Mouse (Mus musculus): Measurements from ENCODE around the gene Pim2.

DNA sequence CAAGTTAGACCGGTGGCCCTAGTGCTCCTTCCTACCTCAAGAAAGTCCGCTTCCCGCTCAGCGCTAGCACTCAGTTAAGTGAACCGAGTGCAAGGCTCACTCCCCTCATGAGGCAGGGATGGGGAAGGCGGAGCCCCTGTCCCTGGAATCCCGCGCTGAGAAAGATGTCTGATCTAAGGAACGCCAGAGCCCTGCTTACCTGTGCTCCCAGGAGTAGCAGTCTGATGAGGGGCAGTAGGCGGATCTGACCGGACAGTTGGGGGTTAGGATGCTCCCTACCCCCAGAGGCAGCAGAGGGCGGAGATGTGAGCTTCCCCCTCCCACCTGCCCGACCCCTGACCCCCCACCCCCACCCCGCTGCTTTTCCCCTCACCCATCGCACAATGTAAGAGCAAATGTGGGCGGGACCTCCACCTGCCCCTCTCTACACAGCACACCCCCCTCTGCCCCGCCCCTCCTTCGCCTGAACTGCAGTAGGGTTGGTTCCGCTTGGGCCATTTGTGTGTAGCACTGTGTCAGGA is 50.3 kb downstream of the Pim2 start, which contains the start of gene Eras:
- TF ChIP-seq CTCF (IDR thresholded peaks at IDR 0.05; ENCODE audit: borderline replicate concordance, insufficient read depth, low read depth, low read length), result no peak
- no peak for TF ChIP-seq POLR2A (IDR thresholded peaks at IDR 0.05; ENCODE audit: borderline replicate concordance, insufficient read depth, low read length)
